Comparison of ENCODE assay signal across 8 mouse cellular contexts in genomic region chr13:32964989-32965811, GRCm38 (mm10). TPM values are rescaled to one million over a fixed set of nuclear protein-coding genes. Genes with fewer than 3 reads are reported as not detected.
DNase-seq lines count a peak whose midpoint lies in the region; ATAC-seq and TF ChIP-seq lines count a peak whose summit lies in the region.

Gene Serpinb6b (plus strand): TSS chr13:32965209.

- TF ChIP-seq EP300 in lung, postnatal 0 days (IDR thresholded peaks at IDR 0.05), result peak; percentile 46; the same call in 1 of the 2 replicates

- H3K4me2 ChIP-seq in lung, postnatal 0 days (replicated peaks; ENCODE audit: low read depth, low read length), result peak within 1 kb of the TSS; percentile 68

- H3K9ac ChIP-seq in lung, postnatal 0 days (replicated peaks; ENCODE audit: low read depth), result peak within 1 kb of the TSS; percentile 64

- no peaks in the 10 kb centered on the region for H3K27me3 ChIP-seq in heart, embryonic 10.5 days (ENCODE audit: insufficient read depth, poor library complexity, severe bottlenecking)
- H3K27me3 ChIP-seq in lung, postnatal 0 days (replicated peaks; ENCODE audit: insufficient read depth, low read length), result no peaks in the 10 kb centered on the region

- H3K27ac ChIP-seq in left cerebral cortex, adult 2 months, result no peak within 1 kb of the TSS; the same call in 1 of the 2 replicates
- peak within 1 kb of the TSS; percentile 86 for H3K27ac ChIP-seq in heart, embryonic 10.5 days
- H3K27ac ChIP-seq in lung, postnatal 0 days (ENCODE audit: low read length), result peak within 1 kb of the TSS; percentile 93

- H3K4me1 ChIP-seq in heart, embryonic 10.5 days, result peaks cover 30% of the 10 kb centered on the region
- peaks cover 3% of the 10 kb centered on the region; the same call in 1 of the 2 replicates for H3K4me1 ChIP-seq in lung, postnatal 0 days (ENCODE audit: insufficient read depth, low read depth, low read length)

- DNase-seq in left cerebral cortex, adult 2 months (ENCODE audit: extremely low spot score in 1 of 2, low spot score in 2 of 2), result no peak
- no peak for DNase-seq in left cerebral cortex, adult 18-20 months (ENCODE audit: low spot score in 2 of 2)
- peak; percentile 39 for DNase-seq in embryo, embryonic 10.5 days (ENCODE audit: low spot score)
- DNase-seq in heart, embryonic 10.5 days (ENCODE audit: low spot score), result peak; percentile 78
- DNase-seq in kidney, adult 8-10 months, result peak; percentile 33 to 36
- peak; percentile 84 for DNase-seq in lung, postnatal 0 days (ENCODE audit: low spot score)
- peak; percentile 67 for DNase-seq in ovary, postnatal 36 days (ENCODE audit: low spot score)
- DNase-seq in yolk sac, embryonic 10.5 days (ENCODE audit: low spot score), result peak; percentile 57

- peak; percentile 79 for ATAC-seq in lung, postnatal 0 days

- peak; percentile 74 for TF ChIP-seq CTCF in left cerebral cortex, adult 2 months (IDR thresholded peaks at IDR 0.05)
- peak; percentile 67 for TF ChIP-seq CTCF in lung, postnatal 0 days (IDR thresholded peaks at IDR 0.05)

- H3K4me3 ChIP-seq in left cerebral cortex, adult 2 months, result peak within 1 kb of the TSS; percentile 40
- peak within 1 kb of the TSS; percentile 53 for H3K4me3 ChIP-seq in heart, embryonic 10.5 days
- peak within 1 kb of the TSS; percentile 44 for H3K4me3 ChIP-seq in lung, postnatal 0 days (ENCODE audit: low read depth, low read length)

- intact Hi-C loops in left cerebral cortex, adult 2 months (cut with DNase I), result loop anchor here (2.0 kb wide), 1 partner anchor 62 kb away; no protein-coding TSS in a partner anchor

- WGBS in heart, embryonic 10.5 days, result 35% methylated on average over 16 of the region's 16 CpGs
- 20% methylated on average over 16 of the region's 16 CpGs for WGBS in lung, postnatal 0 days

- H3K36me3 ChIP-seq in heart, embryonic 10.5 days, result 0 out of 2 replicates have a peak, but pooled peaks cover 1% of the 10 kb centered on the region
- H3K36me3 ChIP-seq in lung, postnatal 0 days (ENCODE audit: insufficient read depth, low read length), result 0 out of 2 replicates have a peak, but pooled peaks cover under 1% of the 10 kb centered on the region

- no peaks in the 10 kb centered on the region for H3K9me3 ChIP-seq in heart, embryonic 10.5 days
- H3K9me3 ChIP-seq in lung, postnatal 0 days (ENCODE audit: low read length), result no peaks in the 10 kb centered on the region

RNA-seq across cellular contexts. Expression of gene Serpinb6b, which starts in this region (rescaled TPM):
- 1 to 10 TPM in 1 of 2 experiments, under 1 TPM in 1; 0.96 to 1.9 TPM for total RNA-seq in left cerebral cortex, adult 2 months (2021)
- total RNA-seq in left cerebral cortex, adult 18-20 months (2021), result 1 to 10 TPM in 1 of 2 experiments, under 1 TPM in 1; 0.89 to 1.5 TPM
- 11.1 and 16.2 TPM in 2 replicates for polyA plus RNA-seq in heart, embryonic 10.5 days (2016; fragmentation: Nextera tagmentation; extraction: Ambion mirVana)
- polyA plus RNA-seq in lung, postnatal 0 days (2015; fragmentation: Nextera tagmentation; extraction: Ambion mirVana), result 232 and 253 TPM in 2 replicates

Comparison
In these comparisons a context has a peak if more than half of its experiments do, and no peak if none do; other contexts are left out.
1. RNA of gene Serpinb6b (polyA plus RNA-seq): 232 to 253 TPM in lung, postnatal 0 days; 11.1 to 16.2 TPM in heart, embryonic 10.5 days; every median in the first group is over 10 times any median in the second.
2. DNase-seq: peak in embryo, embryonic 10.5 days (single experiment), heart, embryonic 10.5 days (single experiment), kidney, adult 8-10 months (2 of 2), lung, postnatal 0 days (single experiment), ovary, postnatal 36 days (single experiment) and yolk sac, embryonic 10.5 days (single experiment); none in left cerebral cortex, adult 2 months (0 of 2) and left cerebral cortex, adult 18-20 months (0 of 2).
3. Peak in every context shown above with its lines, with median percentiles within 50 percentile points of each other: H3K4me3 ChIP-seq.